Mouse (Mus musculus) liver, adult 2 months (tissue): Measurements from ENCODE around the gene Mmp14. TPM values are rescaled to one million over a fixed set of nuclear protein-coding genes. Genes with fewer than 3 reads are reported as not detected.

Experiments used
- DNase-seq: peaks from one replicate; pipeline ENCODE4 v3.0.0-alpha.2; 2011; ENCODE audit warnings: low read depth, low spot score; ENCODE audit errors: extremely low read depth
- H3K27ac ChIP-seq: fragments of 200-500 bp; replicated peaks from 2 replicates; pipeline ENCODE4 v1.5.1; 2012; ENCODE audit warnings: low read depth, mild to moderate bottlenecking, control low read depth, inconsistent platforms, low read length; ENCODE audit not compliant: insufficient read depth
- H3K27me3 ChIP-seq: fragments of 200-500 bp; 2 replicates; pipeline ENCODE4 v1.6.1; 2012; ENCODE audit warnings: mild to moderate bottlenecking, moderate library complexity, low read length, inconsistent platforms; ENCODE audit not compliant: control insufficient read depth, insufficient read depth
- H3K36me3 ChIP-seq: fragments of 200-500 bp; 2 replicates; pipeline ENCODE4 v1.6.1; 2012; ENCODE audit warnings: low read length, inconsistent platforms; ENCODE audit not compliant: control insufficient read depth, insufficient read depth
- H3K4me1 ChIP-seq: fragments of 200-500 bp; 2 replicates; pipeline ENCODE4 v1.6.1; 2011; ENCODE audit warnings: low read length; ENCODE audit not compliant: control insufficient read depth, insufficient read depth
- H3K4me3 ChIP-seq: fragments of 200-500 bp; 2 replicates; pipeline ENCODE4 v1.5.1; 2011; ENCODE audit warnings: low read depth, mild to moderate bottlenecking, control low read depth, low read length, moderate library complexity; ENCODE audit not compliant: insufficient read depth
- H3K79me2 ChIP-seq: fragments of 200-500 bp; 2 replicates; pipeline ENCODE4 v1.6.1; 2012; ENCODE audit warnings: inconsistent platforms, mild to moderate bottlenecking, low read length, moderate library complexity; ENCODE audit not compliant: control insufficient read depth, insufficient read depth
- H3K9ac ChIP-seq: fragments of 200-500 bp; 2 replicates; pipeline ENCODE4 v1.6.1; 2012; ENCODE audit warnings: low read depth, mild to moderate bottlenecking, control low read depth, inconsistent platforms, low read length
- CTCF ChIP-seq: fragments of 200-500 bp; IDR thresholded peaks from 2 replicates; pipeline ENCODE4 v1.5.1; 2011; ENCODE audit warnings: low read depth, low read length, control low read depth
- POLR2A ChIP-seq: fragments of 200-500 bp; IDR thresholded peaks from 2 replicates; pipeline ENCODE4 v1.6.1; 2011; ENCODE audit warnings: low read length, control low read depth; ENCODE audit not compliant: insufficient read depth; ENCODE audit errors: extremely low read depth
- WGBS: fragments of 180-500 bp; shearing (Covaris S2); methylation state at CpG from one replicate; pipeline ENCODE4 v1.1.7; 2018; 5-methylcytosine and 5-hydroxymethylcytosine counted together
- polyA plus RNA-seq: library from polyadenylated mRNA; depleted of rRNA; stranded (reverse); fragments of >200 nt; gene quantifications from 2 replicates; pipeline ENCODE4 v1.2.3, GENCODE M21; 2012
- total RNA-seq: library from RNA; depleted of rRNA; stranded (reverse); fragments of >200 nt; gene quantifications from 2 replicates; pipeline ENCODE4 v1.2.3, GENCODE M21; 2014

Gene Mmp14
- total and polyA plus RNA-seq, 2 experiments, result 9.0 to 52.6 TPM

- Histone ChIP-seq H3K79me2 (no peaks in the 10 kb centered on the region), H3K27me3 (no peaks in the 10 kb centered on the region), H3K36me3 (no peaks in the 10 kb centered on the region), H3K27ac (no peak overlapping the region), H3K9ac (no peak overlapping the region), H3K4me1 (no peaks in the 10 kb centered on the region; the same call in 1 of the 2 replicates), H3K4me3 (no peak overlapping the region)
- WGBS, result 83% methylated on average over 7 of the region's 7 CpGs
- no peak for DNase-seq
- no peak for TF ChIP-seq POLR2A
- TF ChIP-seq CTCF, result no peak
Observed at GRCm38 (mm10) chr14:54397872-54398527, 33.4 kb upstream of the Mmp14 start.

- Histone ChIP-seq H3K27me3 (no peaks in the 10 kb centered on the region), H3K79me2 (no peaks in the 10 kb centered on the region), H3K4me3 (no peak overlapping the region), H3K9ac (no peak overlapping the region), H3K36me3 (no peaks in the 10 kb centered on the region), H3K27ac (0 out of 2 replicates have a peak overlapping the region, but pooled peaks have one; percentile 13), H3K4me1 (no peaks in the 10 kb centered on the region; the same call in 1 of the 2 replicates)
- no peak for TF ChIP-seq CTCF
- TF ChIP-seq POLR2A, result no peak
- 75% methylated on average over 7 of the region's 7 CpGs for whole genome bisulfite sequencing
- no peak for DNase-seq
Observed at GRCm38 (mm10) chr14:54398528-54398916, 32.9 kb upstream of the Mmp14 start.

- H3K79me2 ChIP-seq, result no peaks in the 10 kb centered on the region
- no peaks in the 10 kb centered on the region for H3K27me3 ChIP-seq
- peak overlapping the region; percentile 13; the same call in 1 of the 2 replicates for H3K27ac ChIP-seq
- H3K36me3 ChIP-seq, result no peaks in the 10 kb centered on the region
- DNase-seq, result no peak
- H3K9ac ChIP-seq, result no peak overlapping the region
- TF ChIP-seq CTCF (no peak), POLR2A (no peak)
- 55% methylated on average over 8 of the region's 8 CpGs for WGBS
- H3K4me1 ChIP-seq, result no peaks in the 10 kb centered on the region; the same call in 1 of the 2 replicates
- H3K4me3 ChIP-seq, result no peak overlapping the region
Observed at GRCm38 (mm10) chr14:54398921-54399382, 32.5 kb upstream of the Mmp14 start.

- H3K4me1 ChIP-seq, result no peaks in the 10 kb centered on the region; the same call in 1 of the 2 replicates
- no peaks in the 10 kb centered on the region for H3K79me2 ChIP-seq
- TF ChIP-seq POLR2A (no peak), CTCF (no peak)
- H3K9ac ChIP-seq, result no peak overlapping the region
- 84% methylated on average over 3 of the region's 3 CpGs for WGBS
- no peak overlapping the region for H3K4me3 ChIP-seq
- no peak overlapping the region for H3K27ac ChIP-seq
- no peak for DNase-seq
- no peaks in the 10 kb centered on the region for H3K27me3 ChIP-seq
- no peaks in the 10 kb centered on the region for H3K36me3 ChIP-seq
Observed at GRCm38 (mm10) chr14:54401723-54402122, 29.7 kb upstream of the Mmp14 start.

GRCm38 (mm10) chr14:54408336-54409056, 22.9 kb upstream of the Mmp14 start:
- 77% methylated on average over 25 of the region's 25 CpGs for WGBS
- no peaks in the 10 kb centered on the region for H3K79me2 ChIP-seq
- H3K27ac ChIP-seq, result peak overlapping the region; percentile 9
- H3K36me3 ChIP-seq, result no peaks in the 10 kb centered on the region
- no peak for TF ChIP-seq POLR2A
- peak; percentile 40 for TF ChIP-seq CTCF
- H3K27me3 ChIP-seq, result no peaks in the 10 kb centered on the region
- H3K9ac ChIP-seq, result peak overlapping the region; percentile 29
- H3K4me1 ChIP-seq, result peaks cover 8% of the 10 kb centered on the region; the same call in 1 of the 2 replicates
- peak overlapping the region; percentile 62 for H3K4me3 ChIP-seq
- DNase-seq, result no peak
